Mouse (Mus musculus): ENCODE results near the gene Paqr3. TPM values are rescaled to one million over a fixed set of nuclear protein-coding genes. Genes with fewer than 3 reads are reported as not detected.
A peak's percentile ranks its signal among the peaks of the same experiment; 100 is the strongest.

Gene Paqr3
- 19.3 and 21.8 TPM in 2 replicates for total RNA-seq (2014; fragmentation: Nextera tagmentation)
- 4.1 and 4.8 TPM in 2 replicates for total RNA-seq (2017)
- polyA plus RNA-seq (2012): 1.8 and 2.1 TPM in 2 replicates

DNA sequence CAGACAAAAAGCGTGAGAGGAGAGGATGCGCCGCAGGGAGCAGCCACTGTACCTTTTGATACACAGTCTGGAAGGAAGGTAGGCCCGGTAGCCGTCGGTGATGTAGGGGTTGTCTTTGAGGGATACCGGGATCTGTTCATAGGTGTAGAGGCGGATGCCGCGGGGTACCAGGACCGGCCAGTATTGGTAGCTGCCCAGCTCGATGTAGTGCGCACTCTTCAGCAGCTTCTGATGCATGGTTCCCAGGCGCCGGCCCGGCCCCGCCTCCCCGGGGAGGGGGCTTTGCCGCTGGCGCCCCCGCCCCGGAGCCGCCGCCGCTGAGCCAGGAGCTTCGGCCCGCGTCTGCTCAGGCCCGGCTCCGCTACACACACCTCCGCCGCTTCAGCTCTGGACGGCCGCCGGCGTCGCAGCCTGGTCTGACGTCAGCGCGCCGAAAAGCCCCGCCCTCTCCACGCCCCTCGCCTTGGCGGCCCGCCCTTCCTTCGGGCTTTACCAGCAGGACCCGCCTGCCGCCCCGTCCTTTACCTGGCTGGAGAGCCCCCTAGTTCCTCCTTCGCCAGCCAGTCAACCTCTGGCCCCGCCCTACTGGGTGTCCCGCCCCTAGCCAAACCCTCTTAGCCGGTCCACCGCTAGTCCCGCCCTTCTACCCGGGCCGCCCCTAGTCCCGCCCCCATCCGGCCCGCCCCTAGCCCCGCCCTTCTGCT is at the start of gene Paqr3:
TSS of gene Paqr3 (minus strand) at position 390 of the 704 bp plus-strand sequence.
- peak within 1 kb of the TSS; percentile 81 for H3K4me3 ChIP-seq (ENCODE audit: low read depth, low read length)
- peak; percentile 99 for ATAC-seq (ENCODE audit: extremely low read depth, insufficient number of reproducible peaks, low FRiP score, poor library complexity, severe bottlenecking)
- no peaks in the 10 kb centered on the region for H3K9me3 ChIP-seq (replicated peaks)
- DNase-seq (ENCODE audit: low spot score): peak; percentile 91
- peaks cover 20% of the 10 kb centered on the region for H3K4me1 ChIP-seq (ENCODE audit: insufficient read depth, low read depth, low read length)
- peaks cover 4% of the 10 kb centered on the region; the same call in 1 of the 2 replicates for H3K27me3 ChIP-seq (ENCODE audit: insufficient read depth, low read length)
- TF ChIP-seq CTCF (IDR thresholded peaks at IDR 0.05; ENCODE audit: low read depth, low read length) (no peak), POLR2AphosphoS5 (IDR thresholded peaks at IDR 0.05; ENCODE audit: insufficient replicate concordance, low read depth, low read length) (no peak), GATA1 (IDR thresholded peaks at IDR 0.05; ENCODE audit: borderline replicate concordance, low read length) (no peak), GATA2 (IDR thresholded peaks at IDR 0.05; ENCODE audit: borderline replicate concordance, low read depth, low read length) (no peak), TAL1 (conservative IDR thresholded peaks at IDR 0.05; ENCODE audit: low read depth, low read length) (no peak)
- peaks cover 7% of the 10 kb centered on the region for H3K36me3 ChIP-seq (replicated peaks)

DNA sequence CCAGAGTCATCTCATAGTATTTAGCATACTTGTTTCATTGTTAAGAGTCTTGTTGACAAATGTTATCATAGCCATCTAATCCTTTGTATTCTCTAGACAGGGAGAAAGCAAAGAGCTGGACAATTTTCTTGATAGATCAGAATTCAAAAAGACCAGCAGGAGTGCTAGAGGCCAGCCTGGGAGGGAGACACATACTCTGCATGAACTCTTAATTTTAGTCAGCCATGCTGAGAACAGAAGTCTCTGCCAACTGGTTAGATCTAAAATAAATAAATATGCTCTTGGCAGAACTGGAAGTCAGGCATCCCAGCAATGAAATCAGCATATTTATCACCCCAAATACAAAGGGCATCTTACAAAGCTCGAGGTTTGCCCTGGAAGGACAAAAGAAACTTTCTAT is 43.3 kb upstream of the Paqr3 start:
- Histone ChIP-seq H3K36me3 (replicated peaks) (no peaks in the 10 kb centered on the region), H3K4me3 (ENCODE audit: low read depth, low read length) (no peak overlapping the region), H3K27me3 (ENCODE audit: insufficient read depth, low read length) (no peaks in the 10 kb centered on the region), H3K4me1 (ENCODE audit: insufficient read depth, low read depth, low read length) (no peaks in the 10 kb centered on the region), H3K9me3 (replicated peaks) (no peaks in the 10 kb centered on the region)
- DNase-seq (ENCODE audit: low spot score): no peak
- ATAC-seq (ENCODE audit: extremely low read depth, insufficient number of reproducible peaks, low FRiP score, poor library complexity, severe bottlenecking): no peak
- no peak for TF ChIP-seq GATA1 (IDR thresholded peaks at IDR 0.05; ENCODE audit: borderline replicate concordance, low read length)
- no peak for TF ChIP-seq TAL1 (conservative IDR thresholded peaks at IDR 0.05; ENCODE audit: low read depth, low read length)
- TF ChIP-seq CTCF (IDR thresholded peaks at IDR 0.05; ENCODE audit: low read depth, low read length): no peak
- TF ChIP-seq POLR2AphosphoS5 (IDR thresholded peaks at IDR 0.05; ENCODE audit: insufficient replicate concordance, low read depth, low read length): no peak
- no peak for TF ChIP-seq GATA2 (IDR thresholded peaks at IDR 0.05; ENCODE audit: borderline replicate concordance, low read depth, low read length)

DNA sequence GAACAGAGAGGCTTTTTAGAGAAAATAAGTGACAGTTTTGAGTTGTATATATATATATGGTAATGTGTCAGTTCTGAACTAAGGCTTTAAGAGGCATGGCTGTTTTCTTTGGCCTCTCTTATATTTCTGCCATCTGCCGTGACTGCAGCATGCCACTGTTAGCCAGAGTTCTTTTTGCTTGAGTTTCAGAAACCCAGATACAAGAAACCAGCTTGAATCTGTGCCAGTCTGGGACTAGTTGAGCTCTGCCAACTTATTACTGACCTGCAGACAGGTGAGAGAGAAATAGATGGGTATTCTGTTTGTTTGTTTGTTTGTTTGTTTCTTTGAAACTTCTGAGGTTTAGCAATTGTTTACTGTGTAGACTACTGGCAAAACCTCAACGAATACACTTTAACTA is 23.9 kb upstream of the Paqr3 start:
- Histone ChIP-seq H3K9me3 (replicated peaks) (no peaks in the 10 kb centered on the region), H3K36me3 (replicated peaks) (no peaks in the 10 kb centered on the region), H3K27me3 (ENCODE audit: insufficient read depth, low read length) (no peaks in the 10 kb centered on the region), H3K4me3 (ENCODE audit: low read depth, low read length) (no peak overlapping the region), H3K4me1 (ENCODE audit: insufficient read depth, low read depth, low read length) (no peaks in the 10 kb centered on the region)
- DNase-seq (ENCODE audit: low spot score) (no peak), ATAC-seq (ENCODE audit: extremely low read depth, insufficient number of reproducible peaks, low FRiP score, poor library complexity, severe bottlenecking) (no peak)
- TF ChIP-seq TAL1 (conservative IDR thresholded peaks at IDR 0.05; ENCODE audit: low read depth, low read length) (no peak), POLR2AphosphoS5 (IDR thresholded peaks at IDR 0.05; ENCODE audit: insufficient replicate concordance, low read depth, low read length) (no peak), CTCF (IDR thresholded peaks at IDR 0.05; ENCODE audit: low read depth, low read length) (no peak), GATA2 (IDR thresholded peaks at IDR 0.05; ENCODE audit: borderline replicate concordance, low read depth, low read length) (no peak), GATA1 (IDR thresholded peaks at IDR 0.05; ENCODE audit: borderline replicate concordance, low read length) (no peak)

GRCm38 (mm10) chr5:97129589-97129988 is 18.2 kb upstream of the Paqr3 start:
- no peaks in the 10 kb centered on the region for H3K36me3 ChIP-seq (replicated peaks)
- H3K27me3 ChIP-seq (ENCODE audit: insufficient read depth, low read length): 0 out of 2 replicates have a peak, but pooled peaks cover 3% of the 10 kb centered on the region
- H3K4me1 ChIP-seq (ENCODE audit: insufficient read depth, low read depth, low read length): peaks cover 3% of the 10 kb centered on the region; the same call in 1 of the 2 replicates
- TF ChIP-seq CTCF (IDR thresholded peaks at IDR 0.05; ENCODE audit: low read depth, low read length) (no peak), GATA2 (IDR thresholded peaks at IDR 0.05; ENCODE audit: borderline replicate concordance, low read depth, low read length) (no peak), TAL1 (conservative IDR thresholded peaks at IDR 0.05; ENCODE audit: low read depth, low read length) (no peak), GATA1 (IDR thresholded peaks at IDR 0.05; ENCODE audit: borderline replicate concordance, low read length) (no peak)
- no peak for ATAC-seq (ENCODE audit: extremely low read depth, insufficient number of reproducible peaks, low FRiP score, poor library complexity, severe bottlenecking)
- no peaks in the 10 kb centered on the region for H3K9me3 ChIP-seq (replicated peaks)
- DNase-seq (ENCODE audit: low spot score): no peak
- H3K4me3 ChIP-seq (ENCODE audit: low read depth, low read length): no peak overlapping the region

DNA sequence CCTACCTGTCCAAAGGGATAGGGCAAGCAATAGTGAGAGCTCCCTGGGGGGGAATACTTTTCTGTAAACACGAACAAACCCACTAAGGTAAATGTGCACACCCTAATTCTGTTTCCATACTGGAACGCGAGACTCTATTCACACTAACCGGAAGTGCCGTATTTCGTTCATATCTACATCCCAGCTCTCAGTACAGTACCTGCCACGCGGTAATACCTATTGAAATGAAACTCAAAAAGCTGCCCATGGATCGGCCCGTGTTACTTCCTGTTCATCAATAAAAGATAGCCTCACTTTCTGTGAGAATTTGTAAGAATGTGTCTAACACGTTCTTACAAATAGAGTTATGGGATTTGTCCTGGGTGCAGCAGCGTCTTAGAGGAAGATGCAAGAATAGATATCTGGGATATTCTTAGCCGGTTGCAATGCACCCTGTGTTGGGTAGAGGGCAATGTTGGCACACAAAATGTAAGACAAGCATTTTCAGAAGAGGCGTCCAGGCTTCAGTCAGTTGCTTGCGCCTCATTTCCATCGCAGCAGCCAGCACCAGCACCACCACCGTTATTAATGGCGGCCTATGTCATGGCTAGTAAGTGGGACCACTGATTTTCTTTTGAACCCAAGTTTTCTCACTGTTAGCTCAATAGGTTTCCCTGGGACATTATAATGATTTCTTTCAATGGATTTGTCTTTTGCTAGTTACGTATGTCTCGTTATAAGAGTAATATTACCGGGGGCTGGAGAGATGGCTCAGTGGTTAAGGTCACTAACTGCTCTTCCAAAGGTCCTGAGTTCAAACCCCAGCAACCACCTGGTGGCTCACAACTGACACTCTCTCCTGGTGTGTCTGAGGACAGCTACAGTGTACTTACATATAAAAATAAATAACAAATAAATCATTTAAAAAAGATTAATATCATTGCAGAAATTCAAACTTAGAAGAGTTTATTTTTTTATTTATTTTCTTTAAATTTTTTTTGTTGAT is 17.1 kb upstream of the Paqr3 start:
- DNase-seq (ENCODE audit: low spot score) (no peak), ATAC-seq (ENCODE audit: extremely low read depth, insufficient number of reproducible peaks, low FRiP score, poor library complexity, severe bottlenecking) (0 out of 2 replicates have a peak, but pooled peaks have one; percentile 28)
- no peak overlapping the region for H3K4me3 ChIP-seq (ENCODE audit: low read depth, low read length)
- peaks cover 3% of the 10 kb centered on the region; the same call in 1 of the 2 replicates for H3K4me1 ChIP-seq (ENCODE audit: insufficient read depth, low read depth, low read length)
- TF ChIP-seq CTCF (IDR thresholded peaks at IDR 0.05; ENCODE audit: low read depth, low read length) (peak; percentile 32; the same call in 1 of the 2 replicates), TAL1 (conservative IDR thresholded peaks at IDR 0.05; ENCODE audit: low read depth, low read length) (no peak), POLR2AphosphoS5 (IDR thresholded peaks at IDR 0.05; ENCODE audit: insufficient replicate concordance, low read depth, low read length) (no peak), GATA1 (IDR thresholded peaks at IDR 0.05; ENCODE audit: borderline replicate concordance, low read length) (no peak)
- H3K27me3 ChIP-seq (ENCODE audit: insufficient read depth, low read length): 0 out of 2 replicates have a peak, but pooled peaks cover 3% of the 10 kb centered on the region
- H3K9me3 ChIP-seq (replicated peaks): no peaks in the 10 kb centered on the region
- no peaks in the 10 kb centered on the region for H3K36me3 ChIP-seq (replicated peaks)
